Mouse (Mus musculus) ES-Bruce4 (cell line): Measurements from ENCODE around the gene Myh2. TPM values are rescaled to one million over a fixed set of nuclear protein-coding genes. Genes with fewer than 3 reads are reported as not detected.
A peak's percentile ranks its signal among the peaks of the same experiment; 100 is the strongest.

ENCODE experiments used
- H3K27ac ChIP-seq: 2 replicates; pipeline ENCODE4 v1.5.1; 2012; ENCODE audit warnings: low read length, inconsistent platforms; ENCODE audit not compliant: insufficient read depth
- H3K27me3 ChIP-seq: 2 replicates; pipeline ENCODE4 v1.6.1; 2012; ENCODE audit warnings: mild to moderate bottlenecking, low read length, inconsistent platforms; ENCODE audit not compliant: control insufficient read depth, poor library complexity, insufficient read depth, severe bottlenecking
- H3K36me3 ChIP-seq: 2 replicates; pipeline ENCODE4 v1.6.1; 2012; ENCODE audit warnings: inconsistent platforms, mild to moderate bottlenecking, low read length, moderate library complexity; ENCODE audit not compliant: control insufficient read depth, poor library complexity, insufficient read depth, severe bottlenecking
- H3K4me1 ChIP-seq: one replicate; pipeline ENCODE4 v1.8.1; 2011; ENCODE audit warnings: low read length; ENCODE audit not compliant: control insufficient read depth, insufficient read depth
- H3K4me3 ChIP-seq: 2 replicates; pipeline ENCODE4 v1.5.1; 2011; ENCODE audit warnings: low read depth, mild to moderate bottlenecking, low read length
- H3K9ac ChIP-seq: 2 replicates; pipeline ENCODE4 v1.6.1; 2012; ENCODE audit warnings: low read depth, mild to moderate bottlenecking, inconsistent platforms; ENCODE audit not compliant: poor library complexity, severe bottlenecking
- H3K9me3 ChIP-seq: replicated peaks from 2 replicates; pipeline ENCODE4 v1.6.1; 2012; ENCODE audit warnings: mild to moderate bottlenecking, low read length, inconsistent platforms; ENCODE audit not compliant: control insufficient read depth, poor library complexity, insufficient read depth, severe bottlenecking
- CTCF ChIP-seq: IDR thresholded peaks from one replicate; pipeline ENCODE4 v1.8.1; 2011; ENCODE audit warnings: low read depth, low read length
- EP300 ChIP-seq: IDR thresholded peaks from 2 replicates; pipeline ENCODE4 v1.6.1; 2011; ENCODE audit warnings: low read depth, low read length; ENCODE audit not compliant: insufficient read depth
- POLR2A ChIP-seq: IDR thresholded peaks from one replicate; pipeline ENCODE4 v1.8.1; 2011; ENCODE audit warnings: low read length; ENCODE audit not compliant: insufficient read depth
- polyA plus RNA-seq: library from polyadenylated mRNA; stranded (reverse); fragments of >200 nt; gene quantifications from 2 replicates; pipeline ENCODE4 v1.2.4, GENCODE M21; 2011; ENCODE audit warnings: low read depth; ENCODE audit not compliant: missing spikeins, insufficient read depth, insufficient read length

Myh2 gene
- polyA plus RNA-seq, 1 experiment: not detected

DNA sequence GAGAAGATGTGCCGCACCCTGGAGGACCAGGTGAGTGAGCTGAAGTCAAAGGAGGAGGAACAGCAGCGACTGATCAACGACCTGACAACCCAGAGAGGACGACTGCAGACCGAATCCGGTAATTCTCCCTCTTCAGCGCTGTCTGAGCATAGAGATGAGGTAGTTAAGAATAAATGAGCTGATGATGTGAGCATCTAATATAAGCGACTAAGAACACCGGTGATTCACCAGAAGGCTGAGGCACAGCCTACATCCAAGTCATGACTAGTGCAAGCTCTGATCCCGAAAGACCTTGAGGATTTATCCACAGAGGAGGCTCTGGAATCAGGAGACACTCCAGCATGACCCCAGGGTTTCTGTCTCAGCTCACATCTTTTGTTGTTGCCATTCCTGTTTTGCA lies 19.5 kb downstream of the Myh2 start:
- no peaks in the 10 kb centered on the region for H3K4me1 ChIP-seq
- no peak overlapping the region for H3K9ac ChIP-seq
- TF ChIP-seq CTCF (no peak), POLR2A (no peak), EP300 (no peak)
- no peaks in the 10 kb centered on the region for H3K27me3 ChIP-seq
- no peak overlapping the region for H3K27ac ChIP-seq
- H3K36me3 ChIP-seq: no peaks in the 10 kb centered on the region
- no peaks in the 10 kb centered on the region for H3K9me3 ChIP-seq
- H3K4me3 ChIP-seq: no peak overlapping the region

DNA sequence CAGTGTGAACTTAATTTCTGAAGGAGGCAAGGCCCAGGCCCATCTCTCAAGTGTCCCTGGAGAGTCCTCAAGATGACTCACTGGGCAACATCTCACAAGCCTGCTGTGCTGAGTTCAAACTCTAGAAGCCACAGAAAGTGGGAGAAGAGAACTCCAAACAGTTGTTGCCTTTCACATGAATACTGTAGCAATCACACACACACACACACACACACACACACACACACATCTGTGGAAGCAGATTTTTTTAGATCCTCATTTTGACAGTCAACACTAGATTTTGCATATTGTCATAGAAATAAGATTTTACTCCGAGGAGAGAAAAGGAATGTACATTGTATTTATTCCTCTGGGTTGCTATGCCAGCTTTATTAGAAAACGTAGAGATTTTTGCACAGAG lies 20.0 kb downstream of the Myh2 start:
- no peaks in the 10 kb centered on the region for H3K36me3 ChIP-seq
- H3K27me3 ChIP-seq: no peaks in the 10 kb centered on the region
- H3K27ac ChIP-seq: no peak overlapping the region
- no peaks in the 10 kb centered on the region for H3K9me3 ChIP-seq
- no peak overlapping the region for H3K9ac ChIP-seq
- H3K4me3 ChIP-seq: no peak overlapping the region
- H3K4me1 ChIP-seq: no peaks in the 10 kb centered on the region
- TF ChIP-seq CTCF (no peak), EP300 (no peak), POLR2A (no peak)

DNA sequence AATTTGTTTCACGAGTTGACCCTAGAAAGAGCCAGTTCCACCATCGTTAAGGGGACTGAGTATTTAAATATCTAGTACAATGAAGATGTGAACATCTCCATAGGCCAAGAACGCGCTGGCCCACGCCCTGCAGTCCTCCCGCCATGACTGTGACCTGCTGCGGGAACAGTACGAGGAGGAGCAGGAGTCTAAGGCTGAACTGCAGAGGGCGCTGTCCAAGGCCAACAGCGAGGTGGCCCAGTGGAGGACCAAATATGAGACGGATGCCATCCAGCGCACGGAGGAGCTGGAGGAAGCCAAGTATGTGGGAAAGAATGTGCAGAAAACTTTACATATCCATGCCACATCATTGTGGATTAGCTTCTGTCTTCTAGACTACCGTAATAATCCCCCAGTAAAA lies 20.7 kb downstream of the Myh2 start:
- TF ChIP-seq EP300 (no peak), CTCF (peak; percentile 36), POLR2A (no peak)
- no peaks in the 10 kb centered on the region for H3K4me1 ChIP-seq
- no peaks in the 10 kb centered on the region for H3K27me3 ChIP-seq
- no peak overlapping the region for H3K27ac ChIP-seq
- H3K36me3 ChIP-seq: no peaks in the 10 kb centered on the region
- H3K9ac ChIP-seq: no peak overlapping the region
- no peaks in the 10 kb centered on the region for H3K9me3 ChIP-seq
- no peak overlapping the region for H3K4me3 ChIP-seq

DNA sequence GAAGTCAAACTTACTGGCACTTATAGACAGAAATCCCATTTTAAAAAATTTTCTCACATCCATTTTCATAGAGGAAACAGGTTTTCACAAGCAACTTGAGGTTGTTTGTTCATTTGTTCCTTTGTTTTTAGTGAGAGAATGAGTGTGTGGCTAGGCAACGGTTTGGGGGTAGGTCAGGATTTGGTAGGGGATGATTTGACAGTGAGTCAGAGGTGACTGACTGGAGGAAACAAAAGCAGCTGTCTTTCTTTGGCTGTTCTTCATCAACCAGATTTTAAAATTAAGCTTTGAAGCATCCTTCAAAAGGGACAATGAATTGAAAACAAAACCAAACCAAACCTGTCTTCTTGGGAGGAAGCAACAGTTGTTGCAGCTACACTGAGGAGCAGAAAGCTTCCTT lies 28.5 kb downstream of the Myh2 start:
- no peak overlapping the region for H3K27ac ChIP-seq

DNA sequence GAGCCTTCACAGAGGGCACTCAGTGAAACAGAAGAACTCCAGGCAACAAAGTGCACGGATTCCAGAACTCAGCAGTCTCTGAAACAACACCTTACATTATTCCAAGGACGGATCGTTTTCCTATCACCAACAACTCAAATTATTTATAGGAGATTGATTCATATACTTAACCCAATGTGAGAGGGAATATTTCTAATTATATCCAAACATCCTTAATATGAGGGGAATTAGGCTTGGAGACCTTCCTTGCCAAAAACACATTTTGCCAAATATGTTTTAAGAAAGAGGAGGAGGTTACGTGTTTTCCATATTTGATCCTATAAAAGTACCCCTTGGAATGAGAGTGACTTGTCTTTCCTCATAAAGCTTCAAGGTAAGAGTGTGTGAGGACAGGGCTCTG lies 28.9 kb downstream of the Myh2 start, which contains the start of gene Myh1:
Myh1 (plus strand) TSS at position 301 of the 400 bp plus-strand sequence.
- Histone ChIP-seq H3K9me3 (peaks cover 3% of the 10 kb centered on the region; the same call in 1 of the 2 replicates), H3K4me1 (no peaks in the 10 kb centered on the region), H3K9ac (no peak within 1 kb of the TSS), H3K36me3 (no peaks in the 10 kb centered on the region), H3K4me3 (no peak within 1 kb of the TSS), H3K27me3 (0 out of 2 replicates have a peak, but pooled peaks cover 1% of the 10 kb centered on the region), H3K27ac (no peak within 1 kb of the TSS)
- no peak for TF ChIP-seq CTCF
- TF ChIP-seq EP300: no peak
- TF ChIP-seq POLR2A: no peak

More for the DNA sequence above, 28.5 kb downstream of the Myh2 start:
- TF ChIP-seq CTCF: no peak
- Histone ChIP-seq H3K9me3 (peaks cover 3% of the 10 kb centered on the region; the same call in 1 of the 2 replicates), H3K4me3 (no peak overlapping the region), H3K27me3 (0 out of 2 replicates have a peak, but pooled peaks cover 1% of the 10 kb centered on the region), H3K4me1 (no peaks in the 10 kb centered on the region), H3K9ac (no peak overlapping the region), H3K36me3 (no peaks in the 10 kb centered on the region)

DNA sequence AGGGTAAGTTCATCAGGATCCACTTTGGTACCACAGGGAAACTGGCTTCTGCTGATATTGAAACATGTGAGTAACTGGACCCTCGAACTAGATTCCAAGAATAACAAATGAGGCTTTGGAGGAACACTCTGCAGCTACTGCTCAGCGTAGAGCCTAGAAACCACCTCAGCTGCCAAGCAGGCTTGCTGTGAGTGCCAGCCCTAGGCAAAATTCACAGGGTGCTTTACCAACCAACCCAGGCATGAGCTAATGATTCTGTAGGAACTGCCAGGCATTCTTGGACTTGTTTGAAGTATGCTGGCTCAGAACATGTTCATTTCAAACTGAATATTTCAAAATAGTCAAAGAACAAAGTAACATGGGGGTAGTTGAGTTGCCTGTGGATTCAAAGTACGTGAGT lies 33.9 kb downstream of the Myh2 start:
- no peaks in the 10 kb centered on the region for H3K9me3 ChIP-seq
- H3K9ac ChIP-seq: no peak overlapping the region
- no peak overlapping the region for H3K4me3 ChIP-seq
- H3K27me3 ChIP-seq: 0 out of 2 replicates have a peak, but pooled peaks cover 1% of the 10 kb centered on the region
- H3K36me3 ChIP-seq: no peaks in the 10 kb centered on the region
- H3K4me1 ChIP-seq: no peaks in the 10 kb centered on the region
- H3K27ac ChIP-seq: no peak overlapping the region
- TF ChIP-seq EP300 (no peak), POLR2A (no peak), CTCF (no peak)
